Mouse (Mus musculus) macrophage (primary cell): ENCODE data around the gene Cttnbp2nl. TPM values are rescaled to one million over a fixed set of nuclear protein-coding genes. Genes with fewer than 3 reads are reported as not detected.

ENCODE experiments used
- H3K27ac ChIP-seq: fragments of 350-480 bp; formaldehyde crosslinking; 2 replicates; pipeline ENCODE4 v1.9.0; 2021
- H3K36me3 ChIP-seq: fragments of 350-480 bp; formaldehyde crosslinking; 2 replicates; pipeline ENCODE4 v1.9.0; 2021; ENCODE audit errors: inconsistent target
- H3K4me3 ChIP-seq: fragments of 350-480 bp; formaldehyde crosslinking; 2 replicates; pipeline ENCODE4 v1.9.0; 2021; ENCODE audit errors: inconsistent target
- H3K79me2 ChIP-seq: fragments of 350-480 bp; formaldehyde crosslinking; 2 replicates; pipeline ENCODE4 v1.9.0; 2021; ENCODE audit errors: inconsistent target
- WGBS: methylation state at CpG from one replicate; pipeline ENCODE4 v1.1.7; 2026; ENCODE audit warnings: inconsistent platforms; ENCODE audit not compliant: missing documents; 5-methylcytosine and 5-hydroxymethylcytosine counted together
- polyA plus RNA-seq: library from polyadenylated mRNA; stranded (reverse); fragments of 250-400 nt; gene quantifications from 3 replicates; pipeline ENCODE4 v1.2.4, GENCODE M21; 2018; ENCODE audit warnings: inconsistent platforms

The Cttnbp2nl gene
- polyA plus RNA-seq, 1 experiment from 2014 or later, result 71.3 TPM

DNA sequence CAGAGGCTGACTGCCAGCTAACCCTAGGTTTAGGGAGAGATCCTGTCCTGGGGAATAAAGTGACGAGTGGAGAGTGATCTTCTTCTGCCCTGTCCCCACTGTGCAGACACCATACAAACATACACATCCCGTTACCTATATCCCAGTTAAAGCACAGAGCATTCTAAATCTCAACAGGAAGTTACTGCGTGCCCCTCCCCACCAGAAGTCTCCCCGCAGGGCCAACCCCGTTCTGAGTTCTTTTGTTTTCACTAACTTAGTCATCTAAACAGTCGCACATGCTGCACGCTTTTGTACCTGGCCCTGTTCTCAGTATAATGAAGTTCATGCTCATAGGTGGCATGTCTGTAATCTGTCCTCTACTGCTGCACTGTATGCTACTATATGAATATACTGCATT, 36.7 kb downstream of the Cttnbp2nl start:
- no peak overlapping the region for H3K4me3 ChIP-seq
- 68% methylated on average over 7 of the region's 7 CpGs for WGBS

DNA sequence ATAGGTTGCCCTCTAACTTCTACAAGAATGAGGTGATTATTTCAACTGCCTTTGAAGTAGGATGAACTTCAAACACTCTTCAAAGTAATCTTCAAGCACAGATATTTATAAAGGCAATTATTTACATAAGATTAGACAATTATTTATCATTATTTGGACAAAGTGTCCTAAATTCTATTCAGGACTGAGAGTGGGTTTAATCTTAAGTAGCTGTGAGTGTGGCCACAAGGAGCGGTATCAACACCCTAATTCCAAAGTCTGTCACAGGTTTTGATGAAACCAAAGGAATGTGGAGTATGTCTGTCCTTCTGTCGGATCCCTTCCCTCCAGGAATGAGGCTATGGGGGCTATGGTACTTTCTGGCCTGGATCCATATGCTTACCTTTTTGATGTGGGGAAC, 38.0 kb downstream of the Cttnbp2nl start:
- peaks cover 45% of the 10 kb centered on the region for H3K36me3 ChIP-seq
- peaks cover 100% of the 10 kb centered on the region for H3K79me2 ChIP-seq
- 96% methylated on average over 2 of the region's 2 CpGs for WGBS
- H3K4me3 ChIP-seq, result no peak overlapping the region
- no peak overlapping the region for H3K27ac ChIP-seq

More for the DNA sequence above, 36.7 kb downstream of the Cttnbp2nl start:
- Histone ChIP-seq H3K36me3 (peaks cover 32% of the 10 kb centered on the region; the same call in 1 of the 2 replicates), H3K27ac (no peak overlapping the region), H3K79me2 (peaks cover 100% of the 10 kb centered on the region)

DNA sequence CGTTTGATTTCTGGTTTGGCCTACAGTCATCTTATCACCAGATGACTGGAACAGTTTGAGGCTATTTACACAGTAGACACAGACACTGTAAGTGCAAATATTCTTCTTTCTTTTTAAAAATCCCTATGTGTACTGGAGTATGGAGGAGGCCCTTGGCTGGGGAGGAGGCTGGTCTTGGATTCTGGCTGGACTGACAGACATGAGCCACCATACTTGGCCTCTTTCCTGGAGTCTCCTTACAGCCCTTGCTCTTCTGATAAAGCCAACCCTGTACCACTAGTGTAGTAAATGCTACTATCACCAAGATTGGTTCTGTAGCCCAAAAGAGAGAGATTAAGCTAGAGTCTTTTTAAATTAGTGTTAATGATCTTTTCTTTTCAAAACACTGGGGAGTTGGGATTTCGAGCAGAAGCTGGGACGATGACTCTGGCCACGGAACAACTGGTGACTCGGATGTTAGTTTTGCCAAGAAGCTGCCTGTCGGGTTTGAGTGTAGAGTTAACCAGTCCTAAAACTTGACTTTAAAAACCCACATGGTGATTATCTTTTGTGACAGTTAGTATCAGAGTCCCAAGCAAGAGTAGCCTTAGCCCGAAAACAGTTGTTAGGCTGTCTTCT, 40.1 kb downstream of the Cttnbp2nl start:
- WGBS, result 96% methylated on average over 7 of the region's 7 CpGs
- H3K36me3 ChIP-seq, result peaks cover 55% of the 10 kb centered on the region
- no peak overlapping the region for H3K27ac ChIP-seq
- no peak overlapping the region for H3K4me3 ChIP-seq
- peaks cover 100% of the 10 kb centered on the region for H3K79me2 ChIP-seq

DNA sequence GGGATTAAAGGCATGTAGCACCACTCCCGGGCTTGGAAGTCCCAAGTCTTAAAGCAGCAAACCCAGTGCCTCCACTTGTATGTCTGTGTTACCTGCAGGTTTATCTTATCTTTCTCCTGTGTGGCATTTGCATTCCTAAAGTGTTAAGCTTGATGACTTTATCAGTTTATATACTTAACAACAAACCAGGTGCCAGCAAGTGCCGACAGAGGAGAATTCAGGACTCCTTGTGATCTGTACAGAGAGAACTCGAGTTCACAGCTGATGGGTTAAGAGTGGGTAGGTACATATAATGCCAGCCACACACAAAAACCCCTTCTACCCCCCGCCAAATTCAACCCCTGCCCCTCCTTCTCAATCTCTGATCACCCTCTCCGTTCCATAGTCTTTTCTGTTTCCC, 41.1 kb downstream of the Cttnbp2nl start:
- 96% methylated on average over 4 of the region's 5 CpGs for WGBS
- H3K27ac ChIP-seq, result no peak overlapping the region
- peaks cover 64% of the 10 kb centered on the region for H3K36me3 ChIP-seq
- H3K79me2 ChIP-seq, result peaks cover 99% of the 10 kb centered on the region
- no peak overlapping the region for H3K4me3 ChIP-seq

DNA sequence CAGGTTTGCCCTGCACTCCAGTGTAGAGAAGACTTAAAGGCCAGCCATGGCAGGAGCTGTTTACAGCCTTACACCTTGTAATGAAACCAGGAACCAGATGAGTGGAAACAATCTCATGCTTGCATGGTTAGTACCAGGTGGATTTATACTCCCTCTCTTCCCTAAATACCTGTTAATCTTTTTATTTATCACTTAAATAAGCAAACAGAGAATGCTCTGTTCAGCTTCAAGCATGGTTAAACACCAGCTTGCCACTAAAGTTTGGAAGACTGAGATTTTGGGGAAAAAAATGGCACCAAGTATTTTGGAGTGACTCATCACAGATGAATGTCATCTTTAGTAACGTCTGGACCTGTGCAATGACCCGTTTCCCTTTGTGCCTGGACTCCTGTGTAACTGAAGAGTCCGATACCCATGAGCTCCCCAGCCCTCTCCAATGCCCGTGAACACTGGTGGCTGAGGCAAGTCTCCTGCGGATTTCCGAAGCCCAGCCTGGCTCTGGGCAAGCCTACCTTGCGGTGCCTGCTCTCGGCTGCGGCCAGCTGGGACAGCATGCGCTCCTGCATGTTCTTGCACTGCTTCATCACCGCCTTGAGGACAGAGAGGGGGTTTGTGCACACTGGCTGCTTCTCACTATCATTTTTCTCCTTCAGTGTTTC, 42.1 kb downstream of the Cttnbp2nl start:
- Histone ChIP-seq H3K36me3 (peaks cover 75% of the 10 kb centered on the region), H3K79me2 (peaks cover 99% of the 10 kb centered on the region), H3K27ac (no peak overlapping the region), H3K4me3 (no peak overlapping the region)
- 90% methylated on average over 11 of the region's 11 CpGs for WGBS

DNA sequence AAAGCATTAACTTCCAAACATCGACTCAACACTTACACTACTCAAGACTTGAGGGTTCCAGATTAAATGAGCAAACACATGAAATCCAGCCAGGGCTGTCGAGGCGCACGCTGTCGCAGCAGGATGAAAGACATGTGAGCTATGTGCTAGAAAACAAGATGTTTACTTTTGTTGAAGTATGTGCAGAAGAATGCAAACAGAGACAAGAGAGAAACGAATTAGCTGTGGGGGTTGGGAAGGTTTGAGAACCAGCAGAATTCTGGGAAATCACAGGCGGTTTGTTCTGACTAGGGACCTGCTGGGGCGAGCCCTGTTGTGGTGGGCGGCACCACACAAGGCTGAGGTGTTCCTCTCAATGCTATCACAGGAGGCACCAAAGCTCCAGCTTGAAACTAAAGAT, 44.9 kb downstream of the Cttnbp2nl start:
- H3K4me3 ChIP-seq, result no peak overlapping the region
- WGBS, result 92% methylated on average over 9 of the region's 9 CpGs
- no peak overlapping the region for H3K27ac ChIP-seq

DNA sequence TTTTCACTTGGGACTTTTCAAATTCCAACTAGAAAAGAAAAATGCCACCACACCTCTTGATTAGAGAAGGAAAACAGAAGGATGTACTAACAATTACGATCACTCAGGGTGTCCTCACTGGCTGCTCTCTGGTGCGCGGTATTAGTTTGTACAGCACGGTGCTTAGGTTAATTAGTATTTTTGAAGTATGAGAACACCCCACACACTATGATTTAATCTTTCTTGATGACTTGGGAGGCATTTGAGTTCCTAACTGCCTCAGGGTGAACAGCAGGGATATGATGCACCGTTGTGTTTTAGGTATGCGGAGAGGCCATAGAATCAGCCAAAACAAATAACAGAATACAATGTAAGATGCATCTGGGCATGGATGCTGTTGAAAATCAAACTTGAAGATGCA, 46.8 kb downstream of the Cttnbp2nl start:
- Histone ChIP-seq H3K4me3 (no peak overlapping the region), H3K27ac (no peak overlapping the region), H3K79me2 (peaks cover 89% of the 10 kb centered on the region), H3K36me3 (peaks cover 69% of the 10 kb centered on the region)
- WGBS, result 89% methylated on average over 6 of the region's 6 CpGs

More for the DNA sequence above, 44.9 kb downstream of the Cttnbp2nl start:
- H3K79me2 ChIP-seq, result peaks cover 99% of the 10 kb centered on the region
- H3K36me3 ChIP-seq, result peaks cover 88% of the 10 kb centered on the region

DNA sequence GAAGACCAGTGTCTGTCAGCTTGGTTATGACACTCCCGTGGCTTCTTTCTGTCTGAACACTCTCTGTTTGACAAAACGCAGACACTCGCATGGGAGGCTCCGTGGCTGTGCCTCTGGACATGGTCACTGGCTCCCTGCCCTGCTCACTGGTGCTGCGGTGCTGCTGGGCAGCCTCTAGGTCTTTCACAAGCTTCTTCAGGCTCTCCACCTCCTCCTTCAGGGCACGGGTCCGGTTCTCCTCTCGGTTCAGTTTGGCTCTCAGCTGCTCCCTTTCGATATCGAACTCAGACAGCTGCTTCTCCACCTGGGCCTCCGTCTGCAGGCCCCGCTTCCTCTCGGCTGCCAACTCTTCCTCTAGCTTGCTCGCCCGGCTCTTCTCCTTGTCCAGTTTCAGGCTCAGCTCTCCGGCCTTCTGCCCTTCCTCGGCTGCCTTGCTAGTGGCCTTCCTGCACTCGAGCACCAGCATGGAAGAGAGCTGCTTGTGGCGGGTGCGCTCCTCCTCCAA, 47.3 kb downstream of the Cttnbp2nl start:
- H3K4me3 ChIP-seq, result no peak overlapping the region
- H3K27ac ChIP-seq, result no peak overlapping the region
- peaks cover 85% of the 10 kb centered on the region for H3K79me2 ChIP-seq
- peaks cover 64% of the 10 kb centered on the region for H3K36me3 ChIP-seq
- 82% methylated on average over 16 of the region's 20 CpGs for whole genome bisulfite sequencing

DNA sequence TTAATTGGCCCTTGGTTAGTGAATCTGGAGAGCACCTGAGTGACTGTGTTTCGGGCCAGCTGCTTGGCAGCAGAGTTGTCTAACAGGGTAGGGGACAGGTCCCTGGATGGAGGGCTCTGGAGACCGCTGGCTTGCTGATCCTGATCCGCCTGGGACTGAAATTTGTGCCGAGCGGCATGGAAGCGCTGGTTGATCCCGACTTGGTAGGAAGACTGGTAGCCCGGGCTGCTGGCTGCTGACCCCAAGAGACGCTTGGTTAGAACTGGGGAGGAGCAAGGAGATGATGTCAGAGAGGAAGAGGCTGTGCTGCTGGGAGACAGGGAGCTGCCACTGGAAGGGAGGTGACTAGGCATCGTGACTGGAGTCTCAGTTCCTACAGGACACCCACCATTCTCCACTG, 47.9 kb downstream of the Cttnbp2nl start:
- peaks cover 83% of the 10 kb centered on the region for H3K79me2 ChIP-seq
- H3K4me3 ChIP-seq, result no peak overlapping the region
- no peak overlapping the region for H3K27ac ChIP-seq
- 90% methylated on average over 10 of the region's 10 CpGs for WGBS
- H3K36me3 ChIP-seq, result peaks cover 58% of the 10 kb centered on the region

DNA sequence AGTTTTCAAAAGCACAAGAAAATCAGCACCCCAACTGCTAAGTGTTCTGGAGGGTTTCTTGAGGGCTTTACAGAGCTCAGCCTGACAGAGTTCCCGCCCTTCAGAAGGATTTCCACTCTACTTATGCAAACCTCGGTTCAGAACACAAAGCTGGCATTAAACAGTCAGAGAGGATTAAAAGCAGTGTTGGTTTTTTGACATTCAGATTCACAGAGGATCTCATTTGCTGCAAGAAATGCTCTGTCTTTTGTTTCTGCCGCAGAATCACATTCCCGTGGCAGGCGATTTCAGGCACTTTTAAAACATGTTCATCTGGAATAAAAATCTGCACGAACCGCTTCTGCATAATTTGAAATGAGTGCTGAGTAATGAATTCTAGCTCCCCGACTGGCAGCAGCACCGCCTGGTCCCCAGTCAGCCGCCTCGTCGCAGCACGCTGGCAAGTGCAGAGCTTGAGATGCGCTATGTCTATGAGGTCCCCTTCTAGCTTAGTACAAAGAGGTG, 48.9 kb downstream of the Cttnbp2nl start:
- no peak overlapping the region for H3K4me3 ChIP-seq
- WGBS, result 92% methylated on average over 13 of the region's 14 CpGs
- H3K79me2 ChIP-seq, result peaks cover 74% of the 10 kb centered on the region
- no peak overlapping the region for H3K27ac ChIP-seq
- peaks cover 54% of the 10 kb centered on the region for H3K36me3 ChIP-seq

DNA sequence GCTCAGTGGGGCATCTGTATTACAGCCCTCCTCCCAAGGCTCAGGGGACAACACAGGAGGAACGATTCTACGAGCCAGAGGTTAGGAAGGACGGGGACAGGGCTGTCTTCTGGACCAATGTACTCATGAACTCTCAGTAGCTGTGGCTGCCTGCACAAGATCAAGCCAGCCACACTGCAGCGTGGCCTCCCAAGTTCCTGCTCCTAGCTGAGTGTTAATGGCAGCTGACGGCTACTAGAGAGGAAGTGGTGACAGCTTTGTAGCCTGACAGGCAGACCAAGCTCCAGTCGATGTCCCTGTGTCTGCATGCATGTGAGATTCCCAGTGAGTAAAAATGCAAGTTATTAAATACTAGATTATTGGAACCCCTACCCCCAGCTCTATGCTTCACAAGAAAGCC, 51.6 kb downstream of the Cttnbp2nl start:
- Histone ChIP-seq H3K4me3 (no peak overlapping the region), H3K36me3 (peaks cover 27% of the 10 kb centered on the region), H3K27ac (peak overlapping the region; percentile 96), H3K79me2 (peaks cover 48% of the 10 kb centered on the region)
- 10% methylated on average over 6 of the region's 6 CpGs for WGBS

DNA sequence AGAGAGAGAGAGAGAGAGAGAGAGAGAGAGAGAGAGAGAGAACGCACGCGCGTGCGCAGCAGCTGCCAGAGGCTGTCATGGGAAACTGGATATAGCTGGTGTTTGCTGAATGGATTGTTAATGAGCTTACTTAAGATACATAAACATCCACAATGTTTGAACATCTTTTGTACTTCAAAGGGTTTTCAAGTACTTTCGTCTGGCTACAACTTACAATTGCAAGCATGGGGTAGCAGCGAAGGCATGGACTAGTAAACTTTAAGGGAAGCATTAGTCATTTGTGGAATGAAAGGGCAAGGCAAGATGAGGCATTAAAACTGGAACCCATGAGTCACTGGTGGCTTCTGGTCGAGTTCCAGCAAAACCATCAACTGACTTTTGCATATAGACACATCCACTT, 52.4 kb downstream of the Cttnbp2nl start:
- peaks cover 40% of the 10 kb centered on the region for H3K79me2 ChIP-seq
- peaks cover 19% of the 10 kb centered on the region; the same call in 1 of the 2 replicates for H3K36me3 ChIP-seq
- WGBS, result 11% methylated on average over 3 of the region's 8 CpGs
- peak overlapping the region; percentile 96 for H3K27ac ChIP-seq
- no peak overlapping the region for H3K4me3 ChIP-seq

DNA sequence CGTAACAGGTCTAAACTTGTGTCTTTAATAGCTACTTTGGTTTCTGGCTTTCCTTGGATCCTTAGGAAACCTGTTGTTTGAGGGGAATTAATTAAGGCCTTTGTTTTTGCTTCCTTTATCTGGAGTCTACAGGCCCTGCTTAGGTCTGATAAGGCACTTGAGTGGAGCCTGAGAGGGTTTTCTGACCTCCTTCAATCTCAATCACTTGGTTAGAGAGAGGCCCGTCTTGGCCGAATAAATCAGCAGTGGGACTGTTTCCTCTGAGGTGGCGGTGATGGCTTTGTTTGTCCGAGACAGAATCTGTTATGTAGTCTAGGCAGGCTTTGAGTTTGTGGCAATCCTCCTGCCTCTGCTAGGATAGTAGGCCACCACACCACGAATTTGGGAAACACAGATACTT, 55.4 kb downstream of the Cttnbp2nl start:
- no peaks in the 10 kb centered on the region for H3K36me3 ChIP-seq
- peaks cover 10% of the 10 kb centered on the region; the same call in 1 of the 2 replicates for H3K79me2 ChIP-seq
- no peak overlapping the region for H3K4me3 ChIP-seq
- no peak overlapping the region for H3K27ac ChIP-seq
- 82% methylated on average over 3 of the region's 6 CpGs for WGBS

DNA sequence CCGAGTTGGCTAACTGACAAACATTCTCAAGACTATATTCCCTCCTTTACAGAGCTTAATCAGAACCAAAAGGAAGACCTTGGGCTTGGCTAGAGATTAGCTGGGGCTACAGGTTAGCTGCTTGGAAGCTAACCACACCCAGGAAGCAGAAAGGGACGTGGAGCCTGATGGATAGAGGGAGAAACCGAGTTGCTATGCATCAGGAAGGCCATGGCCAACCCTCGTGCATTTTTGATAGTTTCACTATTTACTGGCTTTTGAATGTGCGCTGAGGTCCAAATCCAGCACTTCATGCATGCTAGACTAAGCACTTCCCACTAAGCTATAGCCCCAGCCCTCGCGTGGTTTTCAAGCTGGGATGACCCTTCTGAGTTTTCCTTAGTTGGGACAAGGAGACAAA, 57.2 kb downstream of the Cttnbp2nl start:
- Histone ChIP-seq H3K36me3 (no peaks in the 10 kb centered on the region), H3K79me2 (peaks cover 5% of the 10 kb centered on the region; the same call in 1 of the 2 replicates), H3K4me3 (no peak overlapping the region), H3K27ac (no peak overlapping the region)
- 87% methylated on average over 7 of the region's 7 CpGs for WGBS

DNA sequence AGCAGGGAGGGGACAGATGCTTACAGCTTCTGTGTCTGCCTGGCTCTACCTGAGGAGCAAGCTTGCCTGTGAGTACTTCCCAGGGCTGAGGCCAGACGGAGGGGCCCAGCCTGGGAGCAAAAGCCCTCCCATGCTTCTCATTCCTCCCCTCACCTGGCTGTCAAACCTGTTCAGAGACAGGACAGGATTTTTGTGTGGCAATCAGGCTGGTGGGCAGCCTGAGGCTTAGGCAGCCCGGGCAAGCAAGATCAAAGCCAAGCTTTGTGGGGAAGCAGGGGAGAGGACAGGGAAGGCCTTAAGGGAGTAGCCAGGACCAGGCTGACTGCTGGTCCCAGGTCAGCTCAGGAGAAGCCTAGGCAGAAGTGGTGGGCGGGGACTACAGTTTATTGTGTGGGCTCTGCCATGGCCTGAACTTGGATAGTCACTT, 58.5 kb downstream of the Cttnbp2nl start:
- no peak overlapping the region for H3K4me3 ChIP-seq
- H3K36me3 ChIP-seq, result no peaks in the 10 kb centered on the region
- WGBS, result 91% methylated on average over 3 of the region's 3 CpGs
- no peaks in the 10 kb centered on the region for H3K79me2 ChIP-seq
- H3K27ac ChIP-seq, result peak overlapping the region; percentile 87
